Mouse (Mus musculus): Measurements from ENCODE around the gene Pigu.

The Pigu gene

GRCm38 (mm10) chr2:155236362-155236992, 120.8 kb downstream of the Pigu start, which contains the start of gene Dynlrb1:
Gene Dynlrb1, plus strand, starts transcription at chr2:155236533.
- peak; percentile 98 to 99 for DNase-seq (ENCODE audit: low spot score in 2 of 2)

GRCm38 (mm10) chr2:155235746-155236361, 121.4 kb downstream of the Pigu start:
- no peak for DNase-seq (ENCODE audit: low spot score in 2 of 2)
